Mouse (Mus musculus) heart, embryonic 16.5 days (tissue): ENCODE data around the gene Ifrd2. TPM values are rescaled to one million over a fixed set of nuclear protein-coding genes. Genes with fewer than 3 reads are reported as not detected.
"Not testable (repeated sequence)": the region's sequence is repeated elsewhere in the genome, so short reads cannot be mapped to it uniquely, and the experiment has no call there.

ENCODE experiments used
- ATAC-seq: fragments of 200-750 bp; cut with Nextera tagmentation; replicated peaks from 2 replicates; pipeline ENCODE4 v1.8.0; 2017; ENCODE audit warnings: moderate number of reproducible peaks; ENCODE audit not compliant: insufficient read depth, low FRiP score; ENCODE audit errors: extremely low read depth
- H3K27ac ChIP-seq: fragments of 300-500 bp; sonication (generic); 2 replicates; pipeline ENCODE4 v1.5.1; 2014; ENCODE audit warnings: mild to moderate bottlenecking, low read length, control low read depth, moderate library complexity
- H3K27me3 ChIP-seq: fragments of 300-500 bp; sonication (generic); 2 replicates; pipeline ENCODE4 v1.6.1; 2014; ENCODE audit warnings: low read length, mixed read lengths; ENCODE audit not compliant: control insufficient read depth, insufficient read depth
- H3K36me3 ChIP-seq: fragments of 300-500 bp; sonication (generic); 2 replicates; pipeline ENCODE4 v1.6.1; 2014; ENCODE audit not compliant: control insufficient read depth, insufficient read depth
- H3K4me1 ChIP-seq: fragments of 300-500 bp; sonication (generic); 2 replicates; pipeline ENCODE4 v1.6.1; 2014; ENCODE audit warnings: low read length, mixed read lengths; ENCODE audit not compliant: control insufficient read depth, insufficient read depth
- H3K4me2 ChIP-seq: fragments of 300-500 bp; sonication (generic); 2 replicates; pipeline ENCODE4 v1.6.1; 2014; ENCODE audit warnings: low read depth, mild to moderate bottlenecking, control low read depth, low read length
- H3K4me3 ChIP-seq: fragments of 300-500 bp; sonication (generic); 2 replicates; pipeline ENCODE4 v1.5.1; 2014; ENCODE audit warnings: mild to moderate bottlenecking, control low read depth, low read length
- H3K9ac ChIP-seq: fragments of 300-500 bp; sonication (generic); 2 replicates; pipeline ENCODE4 v1.6.1; 2014; ENCODE audit warnings: low read length, control low read depth
- H3K9me3 ChIP-seq: fragments of 300-500 bp; sonication (generic); replicated peaks from 2 replicates; pipeline ENCODE4 v1.6.1; 2016; ENCODE audit warnings: low read length; ENCODE audit not compliant: control insufficient read depth
- WGBS: fragments of 180-500 bp; shearing (Covaris S2); extraction: QIAGEN DNeasy Blood & Tissue Kit; methylation state at CpG from one replicate; pipeline ENCODE4 v1.1.7; 2014; 5-methylcytosine and 5-hydroxymethylcytosine counted together
- polyA plus RNA-seq: library from polyadenylated mRNA; unstranded; fragments of >200 nt; fragmentation: Nextera tagmentation; extraction: Ambion mirVana; gene quantifications from 2 replicates; pipeline ENCODE4 v1.2.1, GENCODE M21; 2015

Gene Ifrd2
- polyA plus RNA-seq, 1 experiment from 2014 or later: 46.5 TPM

GRCm38 (mm10) chr9:107568331-107569261, 18.8 kb upstream of the Ifrd2 start:
- H3K27ac ChIP-seq: peak overlapping the region; percentile 93
- peak; percentile 79 for ATAC-seq
- under 1% methylated on average over 41 of the region's 41 CpGs for WGBS
- H3K36me3 ChIP-seq: peaks cover 15% of the 10 kb centered on the region
- H3K9ac ChIP-seq: peak overlapping the region; percentile 94
- H3K4me3 ChIP-seq: peak overlapping the region; percentile 87
- peak overlapping the region; percentile 75 for H3K4me2 ChIP-seq
- peaks cover 41% of the 10 kb centered on the region for H3K4me1 ChIP-seq
- H3K27me3 ChIP-seq: no peaks in the 10 kb centered on the region
- no peaks in the 10 kb centered on the region for H3K9me3 ChIP-seq

DNA sequence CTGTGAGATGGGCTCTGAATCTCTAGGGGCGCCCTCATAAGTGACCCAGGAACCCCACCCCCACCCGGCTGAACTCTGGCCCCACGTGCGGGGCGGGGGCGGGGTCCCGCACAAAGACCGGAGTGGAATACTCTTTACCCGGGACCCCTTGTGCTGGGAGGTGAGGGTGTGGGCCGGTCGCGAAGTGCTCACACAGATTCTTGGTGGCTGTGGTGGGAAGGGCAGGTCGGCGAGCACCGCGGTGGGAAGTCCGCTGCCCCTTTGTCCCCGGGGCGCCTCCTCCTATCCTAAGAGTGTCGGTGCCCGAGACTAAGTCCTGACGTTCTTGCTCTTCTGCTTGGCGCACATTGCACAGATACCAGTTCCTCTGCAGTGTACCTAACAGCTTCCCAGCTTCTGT, 18.2 kb upstream of the Ifrd2 start:
- Histone ChIP-seq H3K27me3 (no peaks in the 10 kb centered on the region), H3K4me1 (peaks cover 35% of the 10 kb centered on the region), H3K36me3 (peaks cover 15% of the 10 kb centered on the region), H3K9me3 (no peaks in the 10 kb centered on the region), H3K4me2 (peak overlapping the region; percentile 75), H3K4me3 (peak overlapping the region; percentile 87), H3K27ac (peak overlapping the region; percentile 93), H3K9ac (peak overlapping the region; percentile 94)
- 0 out of 2 replicates have a peak, but pooled peaks have one; percentile 3 for ATAC-seq
- WGBS: 0% methylated on average over 23 of the region's 23 CpGs

- peaks cover 34% of the 10 kb centered on the region for H3K4me1 ChIP-seq
- no peak overlapping the region; the same call in 1 of the 2 replicates for H3K27ac ChIP-seq
- no peaks in the 10 kb centered on the region for H3K27me3 ChIP-seq
- peaks cover 18% of the 10 kb centered on the region for H3K36me3 ChIP-seq
- 43% methylated on average over 13 of the region's 13 CpGs for WGBS
- peak overlapping the region; percentile 94 for H3K9ac ChIP-seq
- ATAC-seq: no peak
- no peaks in the 10 kb centered on the region for H3K9me3 ChIP-seq
- H3K4me2 ChIP-seq: peak overlapping the region; percentile 75
- peak overlapping the region; percentile 87 for H3K4me3 ChIP-seq
These were observed 17.4 kb upstream of the Ifrd2 start for GRCm38 (mm10) chr9:107570016-107570415.

DNA sequence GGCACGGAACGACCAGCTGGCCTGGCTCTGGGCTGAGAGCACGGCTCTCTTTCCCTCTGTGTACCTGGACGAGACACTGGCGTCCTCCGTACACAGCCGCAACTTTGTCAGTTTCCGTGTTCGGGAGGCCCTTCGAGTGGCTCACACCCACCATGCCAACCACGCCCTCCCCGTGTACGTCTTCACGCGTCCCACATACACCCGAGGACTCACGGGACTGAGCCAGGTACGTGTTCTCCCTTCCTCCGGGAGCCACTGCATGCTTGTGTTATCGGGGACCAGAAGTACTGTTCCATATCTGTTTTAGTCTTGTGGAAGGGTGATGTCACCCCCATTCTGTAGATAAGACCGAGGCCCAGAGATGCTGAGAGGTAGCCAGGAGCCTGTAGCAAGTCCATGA, 16.6 kb upstream of the Ifrd2 start:
- Histone ChIP-seq H3K4me2 (peak overlapping the region; percentile 75), H3K36me3 (peaks cover 18% of the 10 kb centered on the region), H3K4me1 (peaks cover 35% of the 10 kb centered on the region), H3K9ac (peak overlapping the region; percentile 9), H3K4me3 (peak overlapping the region; percentile 87), H3K27me3 (no peaks in the 10 kb centered on the region), H3K27ac (peak overlapping the region; percentile 16; the same call in 1 of the 2 replicates), H3K9me3 (no peaks in the 10 kb centered on the region)
- 61% methylated on average over 21 of the region's 21 CpGs for WGBS
- no peak for ATAC-seq

DNA sequence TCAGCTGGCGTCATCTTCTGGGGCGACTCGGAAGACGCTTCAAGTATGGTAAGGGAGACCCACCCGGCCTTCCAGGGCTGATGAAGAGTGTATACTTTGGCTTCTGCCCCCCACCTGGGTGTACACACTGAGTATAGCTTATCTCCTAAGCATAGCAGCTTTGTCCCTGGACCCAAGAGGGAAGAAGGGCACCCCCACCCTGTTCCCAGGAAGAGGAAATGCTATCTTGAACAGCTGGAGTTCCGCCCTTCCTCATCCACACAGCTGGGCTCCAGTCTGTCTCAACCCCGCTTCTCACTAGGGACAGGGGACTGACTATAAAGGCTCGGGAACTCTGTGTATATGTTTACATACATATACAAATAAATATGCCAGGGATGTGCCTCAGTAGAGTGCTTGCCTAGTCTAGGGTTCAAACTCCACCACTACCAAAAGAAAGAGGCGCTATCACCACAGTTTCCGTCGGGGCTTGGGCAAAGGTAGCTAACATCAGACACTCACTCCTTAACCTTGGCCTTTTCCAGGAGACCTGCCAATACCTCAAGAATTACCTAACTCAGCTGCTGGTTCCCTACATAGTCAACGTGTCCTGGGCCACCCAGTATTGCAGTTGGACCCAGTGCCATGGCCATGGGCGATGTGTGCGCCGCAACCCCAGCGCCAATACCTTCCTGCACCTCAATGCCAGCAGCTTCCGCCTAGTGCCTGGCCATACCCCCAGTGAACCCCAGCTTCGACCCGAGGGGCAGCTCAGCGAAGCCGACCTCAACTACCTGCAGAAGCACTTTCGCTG, 15.7 kb upstream of the Ifrd2 start:
- WGBS: 85% methylated on average over 22 of the region's 22 CpGs

DNA sequence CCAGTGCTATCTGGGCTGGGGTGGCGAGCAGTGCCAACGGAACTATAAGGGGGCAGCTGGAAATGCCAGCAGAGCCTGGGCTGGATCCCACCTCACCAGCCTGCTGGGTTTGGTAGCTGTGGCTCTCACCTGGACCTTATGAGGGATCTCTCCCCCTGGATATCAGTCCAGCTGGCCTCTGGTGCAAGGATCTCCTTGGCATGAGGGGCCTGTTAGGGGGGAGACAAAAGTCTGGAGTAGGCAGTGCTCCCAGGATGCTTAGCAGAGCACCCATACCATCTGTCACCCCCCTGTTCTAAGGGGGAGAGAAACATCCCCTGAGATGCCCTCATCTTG, 15.1 kb upstream of the Ifrd2 start:
- no peak overlapping the region for H3K4me3 ChIP-seq
- no peaks in the 10 kb centered on the region for H3K27me3 ChIP-seq
- peaks cover 45% of the 10 kb centered on the region for H3K4me1 ChIP-seq
- ATAC-seq: no peak
- peak overlapping the region; percentile 29; the same call in 1 of the 2 replicates for H3K27ac ChIP-seq
- WGBS: 98% methylated on average over 2 of the region's 2 CpGs
- peaks cover 18% of the 10 kb centered on the region for H3K36me3 ChIP-seq
- no peaks in the 10 kb centered on the region for H3K9me3 ChIP-seq
- no peak overlapping the region for H3K4me2 ChIP-seq
- peak overlapping the region; percentile 26; the same call in 1 of the 2 replicates for H3K9ac ChIP-seq

More for the DNA sequence above, 15.7 kb upstream of the Ifrd2 start:
- Histone ChIP-seq H3K9me3 (no peaks in the 10 kb centered on the region), H3K4me3 (no peak overlapping the region; the same call in 1 of the 2 replicates), H3K4me1 (peaks cover 41% of the 10 kb centered on the region), H3K27ac (no peak overlapping the region), H3K27me3 (no peaks in the 10 kb centered on the region), H3K9ac (peak overlapping the region; percentile 9), H3K36me3 (peaks cover 18% of the 10 kb centered on the region), H3K4me2 (peak overlapping the region; percentile 75)
- ATAC-seq: no peak

DNA sequence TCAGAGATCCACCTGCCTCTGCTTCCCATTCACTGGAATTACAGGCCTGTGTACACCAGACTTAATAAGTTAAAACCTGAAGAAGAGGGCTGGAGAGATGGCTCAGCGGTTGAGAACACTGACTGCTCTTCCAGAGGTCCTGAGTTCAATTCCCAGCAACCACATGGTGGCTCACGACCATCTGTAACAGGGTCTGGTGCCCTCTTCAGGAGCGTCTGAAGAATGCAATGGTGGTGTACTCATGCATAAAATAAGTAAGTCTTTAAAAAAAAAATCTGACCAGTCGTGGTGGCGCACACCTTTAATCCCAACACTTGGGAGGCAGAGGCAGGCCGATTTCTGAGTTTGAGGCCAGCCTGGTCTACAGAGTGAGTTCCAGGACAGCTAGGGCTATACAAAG, 13.7 kb upstream of the Ifrd2 start:
- H3K27ac ChIP-seq, H3K27me3 ChIP-seq, H3K9ac ChIP-seq, H3K4me2 ChIP-seq, H3K4me3 ChIP-seq, ATAC-seq, H3K9me3 ChIP-seq: not testable (repeated sequence)
- H3K4me1 ChIP-seq: peaks cover 37% of the 10 kb centered on the region
- H3K36me3 ChIP-seq: peaks cover 18% of the 10 kb centered on the region
- WGBS: 83% methylated on average over 6 of the region's 6 CpGs

DNA sequence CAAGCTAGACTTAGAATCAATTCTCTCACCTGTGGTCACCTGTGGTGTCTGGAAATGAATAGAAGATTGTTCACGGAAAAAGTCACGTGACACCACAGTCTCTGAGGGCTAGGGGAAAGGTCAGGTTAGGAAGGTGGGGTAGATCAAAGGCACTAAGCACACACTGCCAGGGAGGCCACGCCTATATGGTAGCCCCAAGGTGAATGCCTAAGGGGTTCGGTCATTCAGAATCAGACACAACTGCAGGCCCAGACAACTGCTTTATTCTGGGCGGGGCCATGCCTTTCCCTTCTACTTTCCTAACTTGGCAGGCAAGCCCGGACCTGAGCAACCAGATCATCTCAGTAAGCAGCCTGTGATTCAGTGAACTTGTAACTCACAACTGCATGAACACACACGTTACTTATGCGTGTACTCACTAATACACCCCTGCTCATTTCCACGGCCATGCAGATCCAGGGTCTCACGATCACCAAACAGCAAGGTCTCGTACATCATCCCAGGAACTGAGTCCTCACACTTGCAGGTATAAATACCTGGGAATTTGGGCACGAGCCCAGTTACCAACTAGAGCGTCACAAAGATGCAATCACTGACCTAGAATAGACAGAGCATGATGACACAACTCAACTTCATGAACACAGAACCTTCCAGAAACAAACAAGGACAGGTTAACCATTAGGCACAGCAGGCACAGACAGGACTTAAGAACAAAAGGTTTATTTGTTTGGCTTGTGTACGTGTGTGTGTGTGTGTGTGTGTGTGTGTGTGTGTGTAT, 11.7 kb upstream of the Ifrd2 start:
- no peak for ATAC-seq
- peaks cover 18% of the 10 kb centered on the region for H3K36me3 ChIP-seq
- no peaks in the 10 kb centered on the region for H3K27me3 ChIP-seq
- H3K9me3 ChIP-seq: no peaks in the 10 kb centered on the region
- 79% methylated on average over 14 of the region's 14 CpGs for WGBS
- peaks cover 34% of the 10 kb centered on the region for H3K4me1 ChIP-seq
- H3K9ac ChIP-seq: no peak overlapping the region
- no peak overlapping the region; the same call in 1 of the 2 replicates for H3K4me2 ChIP-seq
- no peak overlapping the region for H3K4me3 ChIP-seq
- H3K27ac ChIP-seq: peak overlapping the region; percentile 70
